ENCODE assay signal across 8 mouse cellular contexts in the genomic region with DNA sequence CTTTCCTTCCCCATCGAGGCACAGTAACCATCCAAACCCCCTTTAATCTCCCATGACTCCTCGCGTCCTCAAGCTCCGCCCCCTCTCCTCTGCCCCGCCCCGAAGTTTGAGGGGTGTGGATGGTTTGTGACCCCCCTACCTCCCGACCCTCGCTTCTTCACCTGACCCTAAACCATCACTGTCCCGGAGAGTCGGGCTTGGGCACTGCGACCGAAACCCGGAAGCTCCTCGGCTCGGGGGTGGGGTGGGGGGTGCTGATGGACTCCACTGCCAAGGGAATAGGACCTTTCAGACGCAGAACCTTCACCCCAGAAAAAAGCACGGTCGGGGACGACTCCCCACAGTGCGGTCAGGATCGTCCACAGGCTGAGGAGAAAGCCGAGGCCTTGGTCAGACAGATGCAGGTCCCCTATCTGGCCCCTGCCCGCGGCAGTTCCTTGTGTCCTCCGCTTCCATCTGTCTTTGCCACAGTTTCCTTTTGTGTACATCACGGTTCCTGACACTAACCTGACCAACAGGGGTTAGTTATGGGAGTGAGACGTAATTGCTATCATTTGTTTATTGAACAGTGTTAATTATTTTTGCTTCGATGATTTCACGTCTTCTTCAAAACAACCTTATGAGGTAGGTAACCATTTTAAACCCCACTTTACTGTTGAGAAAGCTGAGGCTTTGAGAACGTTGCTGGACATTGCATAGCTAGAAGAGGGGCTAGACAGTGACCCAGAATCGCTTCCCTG. TPM values are rescaled to one million over a fixed set of nuclear protein-coding genes. Genes with fewer than 3 reads are reported as not detected.
DNase-seq lines count a peak whose midpoint lies in the region; ATAC-seq and TF ChIP-seq lines count a peak whose summit lies in the region.

No protein-coding gene starts in this region.

- H3K36me3 ChIP-seq in kidney, embryonic 15.5 days = peaks cover 35% of the 10 kb centered on the region
- H3K36me3 ChIP-seq in forebrain, embryonic 11.5 days (ENCODE audit: control insufficient read depth, insufficient read depth, low read length) = peaks cover under 1% of the 10 kb centered on the region; the same call in 1 of the 2 replicates
- peaks cover 24% of the 10 kb centered on the region for H3K36me3 ChIP-seq in limb, embryonic 14.5 days (ENCODE audit: control insufficient read depth, insufficient read depth, low read length)

- peak overlapping the region; percentile 88 for H3K4me3 ChIP-seq in kidney, embryonic 15.5 days (replicated peaks)
- peak overlapping the region; percentile 69 for H3K4me3 ChIP-seq in forebrain, embryonic 11.5 days (ENCODE audit: low read depth, low read length)
- H3K4me3 ChIP-seq in limb, embryonic 14.5 days (replicated peaks; ENCODE audit: low read length) = peak overlapping the region; percentile 79
- H3K4me3 ChIP-seq in olfactory bulb, adult 2 months (ENCODE audit: insufficient read depth, low read depth, low read length) = peak overlapping the region; percentile 57

- peak overlapping the region; percentile 90 for H3K27ac ChIP-seq in kidney, embryonic 15.5 days
- H3K27ac ChIP-seq in forebrain, embryonic 11.5 days (ENCODE audit: low read depth, low read length) = peak overlapping the region; percentile 18; the same call in 1 of the 2 replicates
- peak overlapping the region; percentile 67 for H3K27ac ChIP-seq in limb, embryonic 14.5 days (replicated peaks; ENCODE audit: low read depth, low read length)
- peak overlapping the region; percentile 71; the same call in 1 of the 2 replicates for H3K27ac ChIP-seq in olfactory bulb, adult 2 months (ENCODE audit: insufficient read depth, low read depth, low read length)

- WGBS in kidney, embryonic 15.5 days = 3% methylated on average over 31 of the region's 31 CpGs
- 6% methylated on average over 31 of the region's 31 CpGs for WGBS in forebrain, embryonic 11.5 days
- 4% methylated on average over 31 of the region's 31 CpGs for WGBS in limb, embryonic 14.5 days
- WGBS in olfactory bulb, adult 2 months = 4% methylated on average over 31 of the region's 31 CpGs

- no peaks in the 10 kb centered on the region for H3K9me3 ChIP-seq in kidney, embryonic 15.5 days (replicated peaks)
- no peaks in the 10 kb centered on the region for H3K9me3 ChIP-seq in forebrain, embryonic 11.5 days (ENCODE audit: control insufficient read depth, low read length)
- no peaks in the 10 kb centered on the region for H3K9me3 ChIP-seq in limb, embryonic 14.5 days (ENCODE audit: control insufficient read depth, low read length)

- H3K9ac ChIP-seq in kidney, embryonic 15.5 days = peak overlapping the region; percentile 83
- peak overlapping the region; percentile 79 for H3K9ac ChIP-seq in forebrain, embryonic 11.5 days (ENCODE audit: low read length)
- peak overlapping the region; percentile 80 for H3K9ac ChIP-seq in limb, embryonic 14.5 days (ENCODE audit: low read depth, low read length, severe bottlenecking)

- peaks cover 34% of the 10 kb centered on the region for H3K4me1 ChIP-seq in kidney, embryonic 15.5 days
- H3K4me1 ChIP-seq in forebrain, embryonic 11.5 days (replicated peaks; ENCODE audit: control insufficient read depth, insufficient read depth, low read length) = 0 out of 2 replicates have a peak, but pooled peaks cover 2% of the 10 kb centered on the region
- H3K4me1 ChIP-seq in limb, embryonic 14.5 days (ENCODE audit: control insufficient read depth, insufficient read depth, low read length) = peaks cover 5% of the 10 kb centered on the region
- H3K4me1 ChIP-seq in olfactory bulb, adult 2 months (ENCODE audit: control insufficient read depth, insufficient read depth, low read length) = no peaks in the 10 kb centered on the region

- H3K27me3 ChIP-seq in kidney, embryonic 15.5 days = no peaks in the 10 kb centered on the region
- no peaks in the 10 kb centered on the region for H3K27me3 ChIP-seq in forebrain, embryonic 11.5 days (ENCODE audit: control insufficient read depth, insufficient read depth, low read length)
- no peaks in the 10 kb centered on the region for H3K27me3 ChIP-seq in limb, embryonic 14.5 days (ENCODE audit: control insufficient read depth, insufficient read depth, low read length)

- no peak for TF ChIP-seq CTCF in olfactory bulb, adult 2 months (IDR thresholded peaks at IDR 0.05; ENCODE audit: insufficient read depth, low read depth, low read length)

- no peak for DNase-seq in kidney, adult 9 months
- DNase-seq in MN1 (ENCODE audit: low spot score) = peak; percentile 38
- DNase-seq in forebrain, embryonic 11.5 days (ENCODE audit: low spot score) = no peak
- DNase-seq in limb, embryonic 14.5 days (ENCODE audit: low spot score) = no peak
- DNase-seq in adrenal gland, postnatal 14 days = no peak
- no peak for DNase-seq in right cerebral cortex, postnatal 36 days (ENCODE audit: low spot score in 2 of 2)

- ATAC-seq in kidney, embryonic 15.5 days (replicated peaks; ENCODE audit: low FRiP score) = peak; percentile 67; the same call in 1 of the 2 replicates
- ATAC-seq in forebrain, embryonic 11.5 days (replicated peaks; ENCODE audit: low FRiP score) = peak; percentile 64
- peak; percentile 77 for ATAC-seq in limb, embryonic 14.5 days (ENCODE audit: low FRiP score, low read depth)

- TF ChIP-seq POLR2A in limb, embryonic 14.5 days (IDR thresholded peaks at IDR 0.05; ENCODE audit: borderline replicate concordance, extremely low read depth, insufficient read depth, insufficient read length) = no peak
- TF ChIP-seq POLR2A in olfactory bulb, adult 2 months (IDR thresholded peaks at IDR 0.05; ENCODE audit: insufficient read depth, low read depth, low read length) = no peak

- peak overlapping the region; percentile 76 for H3K4me2 ChIP-seq in kidney, embryonic 15.5 days
- peak overlapping the region; percentile 70 for H3K4me2 ChIP-seq in forebrain, embryonic 11.5 days (ENCODE audit: low read depth, low read length, severe bottlenecking)
- peak overlapping the region; percentile 80 for H3K4me2 ChIP-seq in limb, embryonic 14.5 days (replicated peaks; ENCODE audit: low read depth, low read length, severe bottlenecking)

RNA-seq across cellular contexts. Expression of gene Tmub2, which starts 0.5 kb away (rescaled TPM):
- polyA plus RNA-seq in kidney, embryonic 15.5 days (2015; fragmentation: Nextera tagmentation; extraction: Ambion mirVana) = 48.9 and 57.9 TPM in 2 replicates
- 50.0 and 58.5 TPM in 2 replicates for polyA plus RNA-seq in forebrain, embryonic 11.5 days (2014; fragmentation: Nextera tagmentation; extraction: Ambion mirVana)
- polyA plus RNA-seq in limb, embryonic 14.5 days (2012; rRNA removed) = 59.9 and 68.6 TPM in 2 replicates
- polyA plus RNA-seq in limb, embryonic 14.5 days (2014; fragmentation: Nextera tagmentation; extraction: Ambion mirVana) = 52.6 and 53.5 TPM in 2 replicates
- polyA plus RNA-seq in olfactory bulb, adult 2 months (2012; ENCODE audit: insufficient read depth, insufficient read length, low replicate concordance, missing spikeins) = 472 TPM in 1 of 2 replicates, not detected in the other
- 40.1 and 40.4 TPM in 2 replicates for total RNA-seq in adrenal gland, postnatal 14 days (2021)

RNA-seq across cellular contexts. Expression of gene Atxn7l3, which starts 11.2 kb away (rescaled TPM):
- 12.3 and 14.0 TPM in 2 replicates for polyA plus RNA-seq in kidney, embryonic 15.5 days (2015; fragmentation: Nextera tagmentation; extraction: Ambion mirVana)
- 20.8 and 21.7 TPM in 2 replicates for polyA plus RNA-seq in forebrain, embryonic 11.5 days (2014; fragmentation: Nextera tagmentation; extraction: Ambion mirVana)
- 72.1 and 84.0 TPM in 2 replicates for polyA plus RNA-seq in limb, embryonic 14.5 days (2012; rRNA removed)
- 21.0 and 23.1 TPM in 2 replicates for polyA plus RNA-seq in limb, embryonic 14.5 days (2014; fragmentation: Nextera tagmentation; extraction: Ambion mirVana)
- polyA plus RNA-seq in olfactory bulb, adult 2 months (2012; ENCODE audit: insufficient read depth, insufficient read length, low replicate concordance, missing spikeins) = not detected in 2 replicates
- total RNA-seq in adrenal gland, postnatal 14 days (2021) = 47.9 and 53.4 TPM in 2 replicates

RNA-seq across cellular contexts. Expression of gene Asb16, which starts 16.7 kb away (rescaled TPM):
- polyA plus RNA-seq in kidney, embryonic 15.5 days (2015; fragmentation: Nextera tagmentation; extraction: Ambion mirVana) = 0.10 and 0.13 TPM in 2 replicates
- polyA plus RNA-seq in forebrain, embryonic 11.5 days (2014; fragmentation: Nextera tagmentation; extraction: Ambion mirVana) = not detected in 2 replicates
- 2.2 and 2.8 TPM in 2 replicates for polyA plus RNA-seq in limb, embryonic 14.5 days (2012; rRNA removed)
- 0.25 and 0.48 TPM in 2 replicates for polyA plus RNA-seq in limb, embryonic 14.5 days (2014; fragmentation: Nextera tagmentation; extraction: Ambion mirVana)
- polyA plus RNA-seq in olfactory bulb, adult 2 months (2012; ENCODE audit: insufficient read depth, insufficient read length, low replicate concordance, missing spikeins) = not detected in 2 replicates
- 0.11 and 0.19 TPM in 2 replicates for total RNA-seq in adrenal gland, postnatal 14 days (2021)

RNA-seq across cellular contexts. Expression of gene Ubtf, which starts 34.3 kb away (rescaled TPM):
- 95.3 and 100 TPM in 2 replicates for polyA plus RNA-seq in kidney, embryonic 15.5 days (2015; fragmentation: Nextera tagmentation; extraction: Ambion mirVana)
- polyA plus RNA-seq in forebrain, embryonic 11.5 days (2014; fragmentation: Nextera tagmentation; extraction: Ambion mirVana) = 109 and 111 TPM in 2 replicates
- 61.0 and 81.3 TPM in 2 replicates for polyA plus RNA-seq in limb, embryonic 14.5 days (2012; rRNA removed)
- polyA plus RNA-seq in limb, embryonic 14.5 days (2014; fragmentation: Nextera tagmentation; extraction: Ambion mirVana) = 79.7 and 89.4 TPM in 2 replicates
- polyA plus RNA-seq in olfactory bulb, adult 2 months (2012; ENCODE audit: insufficient read depth, insufficient read length, low replicate concordance, missing spikeins) = 213 TPM in 1 of 2 replicates, not detected in the other
- 102 and 106 TPM in 2 replicates for total RNA-seq in adrenal gland, postnatal 14 days (2021)

RNA-seq across cellular contexts. Expression of gene BC030867, which starts 36.6 kb away (rescaled TPM):
- 18.1 and 22.2 TPM in 2 replicates for polyA plus RNA-seq in kidney, embryonic 15.5 days (2015; fragmentation: Nextera tagmentation; extraction: Ambion mirVana)
- 23.5 and 26.6 TPM in 2 replicates for polyA plus RNA-seq in forebrain, embryonic 11.5 days (2014; fragmentation: Nextera tagmentation; extraction: Ambion mirVana)
- polyA plus RNA-seq in limb, embryonic 14.5 days (2012; rRNA removed) = 14.2 and 15.4 TPM in 2 replicates
- polyA plus RNA-seq in limb, embryonic 14.5 days (2014; fragmentation: Nextera tagmentation; extraction: Ambion mirVana) = 11.8 and 11.9 TPM in 2 replicates
- polyA plus RNA-seq in olfactory bulb, adult 2 months (2012; ENCODE audit: insufficient read depth, insufficient read length, low replicate concordance, missing spikeins) = not detected in 2 replicates
- total RNA-seq in adrenal gland, postnatal 14 days (2021) = 1.7 and 2.3 TPM in 2 replicates

Comparison
In these comparisons a context has a peak if more than half of its experiments do, and no peak if none do; other contexts are left out.
1. H3K27ac ChIP-seq: peak in every context shown above with its lines; median percentile 90 in kidney, embryonic 15.5 days; 71 in olfactory bulb, adult 2 months; 67 in limb, embryonic 14.5 days; 18 in forebrain, embryonic 11.5 days.